Mouse (Mus musculus) MEL (cell line): ENCODE results near the gene Pkmyt1.

Experiments used
- CTCF ChIP-seq, 3 experiments: IDR thresholded peaks in 2 of 3; conservative IDR thresholded peaks in 1 of 3; 2 replicates each; pipeline ENCODE4 v1.5.1; 2011 to 2012; ENCODE audit warnings: low read length in 3 of 3, low read depth in 2 of 3, mild to moderate bottlenecking in 2 of 3, improper control_type of control experiment in 1 of 3, inconsistent platforms in 1 of 3, mixed read lengths in 1 of 3, moderate library complexity in 1 of 3; ENCODE audit not compliant: control insufficient read depth in 1 of 3, insufficient read depth in 1 of 3, poor library complexity in 1 of 3, severe bottlenecking in 1 of 3
- E2F4 ChIP-seq: IDR thresholded peaks from 2 replicates; pipeline ENCODE4 v1.6.1; 2011; ENCODE audit warnings: low read depth, low read length, improper control_type of control experiment, borderline replicate concordance
- HCFC1 ChIP-seq: IDR thresholded peaks from 2 replicates; pipeline ENCODE4 v1.6.1; 2012; ENCODE audit warnings: low read depth, mild to moderate bottlenecking, inconsistent platforms, low read length, improper control_type of control experiment, moderate library complexity
- MXI1 ChIP-seq: IDR thresholded peaks from 2 replicates; pipeline ENCODE4 v1.6.1; 2011; ENCODE audit warnings: mild to moderate bottlenecking, low read depth, low read length, improper control_type of control experiment
- POLR2A ChIP-seq, 2 experiments: IDR thresholded peaks; 2 replicates each; pipeline ENCODE4 v1.6.1; 2011 to 2012; ENCODE audit warnings: low read length in 2 of 2, mild to moderate bottlenecking in 2 of 2, control low read depth in 1 of 2, improper control_type of control experiment in 1 of 2, low read depth in 1 of 2, moderate library complexity in 1 of 2; ENCODE audit not compliant: control insufficient read depth in 1 of 2, insufficient read depth in 1 of 2, poor library complexity in 1 of 2
- TCF12 ChIP-seq: IDR thresholded peaks from 2 replicates; pipeline ENCODE4 v1.6.1; 2014; ENCODE audit warnings: low read depth, mild to moderate bottlenecking, inconsistent platforms, low read length, improper control_type of control experiment, moderate library complexity
- ZC3H11A ChIP-seq: IDR thresholded peaks from 2 replicates; pipeline ENCODE4 v1.6.1; 2012; ENCODE audit warnings: low read depth, mild to moderate bottlenecking, inconsistent platforms, low read length, improper control_type of control experiment
- ZNF384 ChIP-seq: IDR thresholded peaks from 2 replicates; pipeline ENCODE4 v1.6.1; 2012; ENCODE audit warnings: low read depth, mild to moderate bottlenecking, inconsistent platforms, low read length, improper control_type of control experiment

DNA sequence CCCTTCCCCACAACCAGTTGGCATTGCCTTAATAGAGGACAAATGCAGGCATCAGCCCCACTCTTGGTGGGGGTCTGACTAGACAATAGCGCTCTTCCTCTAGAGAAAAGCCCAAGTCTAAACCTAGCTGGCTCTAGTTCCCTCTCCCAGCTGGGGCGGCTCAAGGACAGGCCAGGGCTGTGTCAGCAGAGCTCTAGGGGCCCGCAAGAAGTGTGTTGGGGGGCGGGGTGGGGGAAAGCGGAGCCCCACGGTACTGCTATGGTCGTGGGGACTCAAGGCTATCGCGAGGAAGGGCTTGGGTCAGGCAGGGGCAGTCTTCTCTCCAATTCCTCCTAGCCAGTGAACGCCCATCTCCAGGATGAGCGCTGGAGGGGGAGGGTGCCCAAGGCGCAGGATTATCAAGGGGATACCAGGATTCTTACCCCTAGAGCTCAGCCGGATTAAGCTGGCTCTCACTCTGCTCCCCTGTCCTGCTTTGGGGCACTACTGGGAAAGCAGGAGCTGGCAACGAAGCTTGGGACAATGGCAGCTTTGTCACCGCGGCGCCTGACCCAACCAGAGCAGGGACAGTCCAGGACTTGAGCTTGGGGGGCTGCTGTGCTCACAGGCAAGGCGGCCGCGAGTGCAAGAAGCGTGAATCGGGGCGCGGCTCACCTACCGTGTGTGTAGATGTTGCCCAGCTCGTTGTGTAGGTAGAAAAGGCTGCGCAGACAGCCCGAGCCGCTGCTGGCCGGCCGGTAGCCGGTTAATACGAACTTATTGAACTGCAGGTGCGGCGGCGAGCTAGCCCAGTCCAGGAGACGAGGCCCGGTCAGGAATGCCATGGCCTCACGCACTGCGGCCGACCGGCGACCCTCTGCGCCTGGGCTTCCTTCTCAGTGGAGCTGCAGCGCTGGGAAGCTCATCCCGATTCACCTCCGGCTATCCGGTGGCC lies 13.3 kb downstream of the Pkmyt1 start:
- TF ChIP-seq CTCF (IDR thresholded peaks at IDR 0.05 in 2 of 3, conservative IDR thresholded peaks at IDR 0.05 in 1 of 3; ENCODE audit: control insufficient read depth in 1 of 3, insufficient read depth in 1 of 3, low read depth in 2 of 3, low read length in 3 of 3, poor library complexity in 1 of 3, severe bottlenecking in 1 of 3): no peak
- TF ChIP-seq TCF12: no peak
- no peak for TF ChIP-seq HCFC1
- no peak for TF ChIP-seq MXI1
- TF ChIP-seq POLR2A (IDR thresholded peaks at IDR 0.05; ENCODE audit: control insufficient read depth in 1 of 2, insufficient read depth in 1 of 2, low read depth in 1 of 2, low read length in 2 of 2, poor library complexity in 1 of 2): no peak
- TF ChIP-seq ZC3H11A: no peak
- TF ChIP-seq ZNF384: no peak
- no peak for TF ChIP-seq E2F4
